In the genomic region with DNA sequence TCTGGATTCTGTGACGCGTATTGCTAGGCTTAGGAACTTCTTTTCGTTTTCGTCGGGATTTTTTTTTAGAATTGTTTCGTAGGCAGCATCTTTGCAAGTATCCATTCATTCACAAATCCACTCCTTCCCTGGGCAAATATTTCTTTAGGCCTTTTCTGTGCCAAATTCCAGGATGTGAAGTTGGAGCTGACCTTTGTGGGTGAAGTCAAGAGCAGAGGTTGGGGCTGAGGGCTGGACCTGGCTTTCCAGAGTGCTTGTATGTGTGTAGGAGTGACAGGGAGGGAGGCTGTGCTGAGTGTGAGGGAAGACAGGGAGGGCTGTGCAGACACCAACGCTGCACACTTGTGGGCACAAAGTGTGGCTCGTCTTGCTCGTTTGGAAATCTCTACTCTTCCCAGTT, we compare ENCODE assay signal across 1 mouse cellular context.
TF ChIP-seq lines count a peak whose summit lies in the region.

No protein-coding gene starts in this region.

TF ChIP-seq in CH12.LX, 34 proteins besides CTCF, POLR2A, EP300 and RAD21 (continued from another document):
- TF ChIP-seq SIN3A (IDR thresholded peaks at IDR 0.05; ENCODE audit: low read length) = no peak
- TF ChIP-seq TCF12 (IDR thresholded peaks at IDR 0.05; ENCODE audit: low read depth, low read length) = no peak
- no peak for TF ChIP-seq KAT2A (IDR thresholded peaks at IDR 0.05; ENCODE audit: insufficient replicate concordance, low read length)
- no peak for TF ChIP-seq USF2 (conservative IDR thresholded peaks at IDR 0.05; ENCODE audit: low read depth, low read length)
- no peak for TF ChIP-seq POLR2AphosphoS2 (IDR thresholded peaks at IDR 0.05; ENCODE audit: low read depth, low read length)
- TF ChIP-seq MEF2A (IDR thresholded peaks at IDR 0.05; ENCODE audit: borderline replicate concordance, low read depth, low read length) = no peak
- no peak for TF ChIP-seq PAX5 (IDR thresholded peaks at IDR 0.05; ENCODE audit: low read length)
- no peak for TF ChIP-seq JUND (conservative IDR thresholded peaks at IDR 0.05; ENCODE audit: low read depth, low read length)
- no peak for TF ChIP-seq ZC3H11A (IDR thresholded peaks at IDR 0.05; ENCODE audit: low read depth, low read length)
- no peak for TF ChIP-seq MXI1 (IDR thresholded peaks at IDR 0.05; ENCODE audit: low read depth, low read length)
- no peak for TF ChIP-seq BHLHE40 (IDR thresholded peaks at IDR 0.05; ENCODE audit: low read depth, low read length)
- TF ChIP-seq MAZ (IDR thresholded peaks at IDR 0.05; ENCODE audit: low read depth, low read length) = no peak
- TF ChIP-seq MAX (IDR thresholded peaks at IDR 0.05; ENCODE audit: low read length) = no peak
- TF ChIP-seq ZMIZ1 (IDR thresholded peaks at IDR 0.05; ENCODE audit: low read depth, low read length) = no peak
- no peak for TF ChIP-seq E2F4 (IDR thresholded peaks at IDR 0.05; ENCODE audit: insufficient replicate concordance, low read depth, low read length)
- TF ChIP-seq ELF1 (IDR thresholded peaks at IDR 0.05; ENCODE audit: low read depth, low read length) = no peak
